Mouse (Mus musculus) frontal cortex, postnatal 25 days (tissue): Measurements from ENCODE around the gene Rps6kc1.
A peak's percentile ranks its signal among the peaks of the same experiment; 100 is the strongest.

Source experiments
- DNase-seq, 2 experiments: peaks; one replicate each; pipeline ENCODE4 v3.0.0; 2022; ENCODE audit warnings: low spot score in 2 of 2

Rps6kc1 gene

GRCm38 (mm10) chr1:190901082-190901481 lies 10.5 kb downstream of the Rps6kc1 start:
- no peak for DNase-seq

- no peak for DNase-seq
Measured at GRCm38 (mm10) chr1:190898899-190899575, 12.5 kb downstream of the Rps6kc1 start.

- DNase-seq: no peak
Measured at GRCm38 (mm10) chr1:190898186-190898585, 13.4 kb downstream of the Rps6kc1 start.

- DNase-seq: no peak
Measured at GRCm38 (mm10) chr1:190893559-190894167, 17.9 kb downstream of the Rps6kc1 start.

GRCm38 (mm10) chr1:190888646-190889045 lies 22.9 kb downstream of the Rps6kc1 start:
- no peak for DNase-seq

- no peak for DNase-seq
Measured at GRCm38 (mm10) chr1:190888031-190888430, 23.5 kb downstream of the Rps6kc1 start.

DNA sequence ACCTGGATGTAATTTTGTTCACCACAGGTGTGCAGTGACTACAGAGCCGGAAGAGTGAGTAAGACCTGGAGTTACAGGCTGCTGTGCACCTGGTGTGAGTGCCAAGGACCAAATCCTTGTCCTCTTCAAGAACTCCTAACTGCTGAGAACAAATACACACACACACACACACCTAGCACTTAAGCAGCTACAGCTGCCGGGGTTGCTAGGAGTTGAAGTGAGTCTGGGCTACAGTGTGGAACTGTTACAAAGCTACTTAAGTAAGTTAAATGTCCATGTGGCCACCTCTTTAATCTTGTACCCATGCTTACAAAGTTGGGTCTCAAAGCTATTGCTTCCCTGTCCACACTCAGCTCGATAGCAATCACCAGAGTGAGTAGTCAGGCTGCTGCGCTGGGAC lies 25.6 kb downstream of the Rps6kc1 start:
- no peak for DNase-seq

GRCm38 (mm10) chr1:190881422-190881821 lies 30.1 kb downstream of the Rps6kc1 start:
- DNase-seq: peak in 1 of 2 experiments; percentile 23

DNA sequence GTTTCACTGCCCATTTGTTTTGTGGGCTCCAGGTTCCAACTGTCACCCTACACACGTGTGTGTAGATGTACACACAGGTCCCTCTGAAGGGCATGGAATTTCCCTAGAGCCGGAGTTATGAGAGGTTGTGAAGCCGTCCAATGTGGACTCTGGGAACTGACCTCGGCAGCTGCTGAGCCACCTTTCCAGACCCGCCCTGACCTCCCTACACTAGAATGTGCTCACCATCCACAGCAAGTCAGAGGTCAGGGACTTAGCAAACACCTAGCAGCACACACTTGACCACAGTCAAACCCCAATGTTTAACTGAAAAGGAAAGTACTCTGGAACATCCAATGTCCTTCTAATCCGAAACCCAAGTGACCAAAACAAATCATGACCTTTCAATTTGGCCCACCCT lies 30.9 kb downstream of the Rps6kc1 start:
- no peak for DNase-seq

DNA sequence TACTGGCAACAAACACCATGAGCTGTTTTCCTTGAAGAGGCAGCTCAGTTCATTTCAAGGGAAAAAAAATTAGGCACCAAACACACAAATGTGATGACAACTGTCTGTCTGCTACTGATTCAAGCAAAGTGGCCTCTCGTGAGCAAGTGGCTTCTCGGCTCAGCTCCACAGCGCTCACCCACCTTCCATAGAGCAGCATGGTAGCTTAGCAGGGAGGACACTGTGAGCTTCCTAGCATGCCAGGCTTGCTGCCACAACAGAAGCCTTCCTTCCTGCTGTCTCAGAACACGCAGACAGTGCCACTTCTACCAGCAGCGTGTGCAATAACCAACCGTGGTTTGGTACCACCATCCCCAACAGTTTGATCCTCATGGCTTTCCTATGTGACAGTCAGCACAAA lies 35.8 kb downstream of the Rps6kc1 start:
- no peak for DNase-seq

- DNase-seq: no peak
Measured at GRCm38 (mm10) chr1:190875089-190875488, 36.5 kb downstream of the Rps6kc1 start.

- DNase-seq: no peak
Measured at GRCm38 (mm10) chr1:190871068-190871467, 40.5 kb downstream of the Rps6kc1 start.

- DNase-seq: no peak
Measured at GRCm38 (mm10) chr1:190869996-190870395, 41.6 kb downstream of the Rps6kc1 start.

- no peak for DNase-seq
Measured at GRCm38 (mm10) chr1:190868790-190869189, 42.8 kb downstream of the Rps6kc1 start.

GRCm38 (mm10) chr1:190861626-190862025 lies 49.9 kb downstream of the Rps6kc1 start:
- no peak for DNase-seq

GRCm38 (mm10) chr1:190854465-190854864 lies 57.1 kb downstream of the Rps6kc1 start:
- DNase-seq: no peak

GRCm38 (mm10) chr1:190849162-190849865 lies 62.3 kb downstream of the Rps6kc1 start:
- no peak for DNase-seq

- no peak for DNase-seq
Measured at GRCm38 (mm10) chr1:190848676-190849075, 62.9 kb downstream of the Rps6kc1 start.

DNA sequence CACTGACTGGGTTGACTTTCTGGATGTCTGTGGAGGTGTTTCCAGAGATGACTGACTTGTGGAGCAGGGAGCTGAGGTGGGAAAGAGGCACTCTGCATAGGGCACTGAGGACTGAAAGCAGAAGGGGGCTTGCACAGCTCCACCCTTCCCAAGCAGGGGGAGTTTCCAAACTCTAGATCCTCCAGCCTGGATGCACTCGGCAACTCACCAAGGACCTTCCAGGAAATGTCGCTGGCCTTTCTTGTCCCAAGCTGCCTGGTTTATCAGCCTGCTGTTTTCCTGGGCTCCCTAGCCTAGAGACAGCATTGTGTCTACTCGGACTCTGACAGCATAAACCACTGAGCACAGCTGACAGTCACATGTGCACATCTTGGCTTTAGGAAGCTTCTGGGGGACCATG lies 64.6 kb downstream of the Rps6kc1 start:
- DNase-seq: no peak

DNA sequence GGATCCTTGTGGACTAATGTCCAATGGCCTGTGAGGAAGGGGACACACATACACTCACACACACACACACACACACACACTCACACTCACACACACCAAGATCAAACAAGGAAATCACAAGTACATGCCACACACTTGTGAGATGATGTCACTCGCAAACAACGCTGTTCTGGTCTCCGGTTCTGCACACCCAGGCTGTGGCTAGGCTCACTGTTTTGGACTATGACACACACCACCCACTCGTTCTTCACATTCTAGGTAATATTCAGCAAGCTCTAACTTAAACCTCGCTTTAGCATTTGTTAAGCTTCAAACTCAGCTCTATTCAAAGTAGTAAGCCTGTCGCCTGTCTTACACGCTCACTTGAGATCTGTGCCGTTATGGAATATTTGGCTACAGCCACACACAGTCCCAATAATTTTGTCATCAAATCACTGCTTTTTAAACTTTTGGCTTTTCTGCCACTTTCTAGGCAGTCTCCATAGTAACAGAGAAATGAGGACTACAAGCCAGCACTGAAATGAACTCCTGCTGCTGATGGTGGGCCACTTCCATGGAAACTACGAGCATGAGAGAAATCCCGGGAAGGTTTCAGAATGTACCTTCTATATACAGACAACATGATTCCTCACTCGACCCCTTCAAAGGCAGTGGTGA lies 65.4 kb downstream of the Rps6kc1 start:
- DNase-seq: no peak

- no peak for DNase-seq
Measured at GRCm38 (mm10) chr1:190845419-190845818, 66.2 kb downstream of the Rps6kc1 start.

- DNase-seq: no peak
Measured at GRCm38 (mm10) chr1:190844356-190844755, 67.2 kb downstream of the Rps6kc1 start.
